Mouse (Mus musculus) kidney, adult 8-10 months (tissue): Measurements from ENCODE around the gene Itgbl1.

Experiments
- DNase-seq, 2 experiments: peaks; one replicate each; pipeline ENCODE4 v3.0.0; 2022

Gene Itgbl1

GRCm38 (mm10) chr14:123990591-123991195, 330.9 kb downstream of the Itgbl1 start:
- no peak for DNase-seq
